11 mouse cellular contexts compared by ENCODE assay signal in genomic region chr11:54071726-54072445, GRCm38 (mm10). TPM values are rescaled to one million over a fixed set of nuclear protein-coding genes. Genes with fewer than 3 reads are reported as not detected.
DNase-seq lines count a peak whose midpoint lies in the region; ATAC-seq and TF ChIP-seq lines count a peak whose summit lies in the region.
"Had no signal": no experiment of that assay in that cellular context is flagged by ENCODE, and none has a peak within 500 bp of the region (broad histone marks: within the 10 kb centered on the region; RNA-seq: fewer than 3 reads in every experiment).

No protein-coding gene starts in this region.

- H3K27ac ChIP-seq in embryonic facial prominence, embryonic 13.5 days, result peak overlapping the region; percentile 33; the same call in 1 of the 2 replicates
- no peak overlapping the region for H3K27ac ChIP-seq in embryonic facial prominence, embryonic 10.5 days (replicated peaks)
- no peak overlapping the region for H3K27ac ChIP-seq in midbrain, embryonic 11.5 days (ENCODE audit: low read depth, low read length)
- no peak overlapping the region for H3K27ac ChIP-seq in midbrain, embryonic 14.5 days (replicated peaks; ENCODE audit: low read depth, low read length)
- H3K27ac ChIP-seq in stomach, postnatal 0 days (replicated peaks), result 0 out of 2 replicates have a peak overlapping the region, but pooled peaks have one; percentile 18
- no peak overlapping the region for H3K27ac ChIP-seq in intestine, embryonic 15.5 days
- H3K27ac ChIP-seq in forebrain, embryonic 14.5 days (ENCODE audit: low read depth, low read length), result no peak overlapping the region
- H3K27ac ChIP-seq: midbrain, embryonic 12.5 days had no signal

- H3K27me3 ChIP-seq in embryonic facial prominence, embryonic 13.5 days, result no peaks in the 10 kb centered on the region
- H3K27me3 ChIP-seq in embryonic facial prominence, embryonic 10.5 days (replicated peaks; ENCODE audit: low read depth, poor library complexity, severe bottlenecking), result peaks cover 29% of the 10 kb centered on the region
- peaks cover 4% of the 10 kb centered on the region; the same call in 1 of the 2 replicates for H3K27me3 ChIP-seq in midbrain, embryonic 11.5 days (ENCODE audit: control insufficient read depth, insufficient read depth, low read length)
- peaks cover 8% of the 10 kb centered on the region; the same call in 1 of the 2 replicates for H3K27me3 ChIP-seq in midbrain, embryonic 14.5 days (ENCODE audit: control insufficient read depth, insufficient read depth, low read length)
- no peaks in the 10 kb centered on the region for H3K27me3 ChIP-seq in stomach, postnatal 0 days (ENCODE audit: control insufficient read depth, insufficient read depth, low read length)
- H3K27me3 ChIP-seq in intestine, embryonic 15.5 days (replicated peaks), result no peaks in the 10 kb centered on the region
- H3K27me3 ChIP-seq in forebrain, embryonic 14.5 days (replicated peaks; ENCODE audit: control insufficient read depth, insufficient read depth, low read length), result no peaks in the 10 kb centered on the region

- no peak for TF ChIP-seq EP300 in stomach, postnatal 0 days (optimal IDR thresholded peaks at IDR 0.05)

- no peaks in the 10 kb centered on the region for H3K36me3 ChIP-seq in embryonic facial prominence, embryonic 13.5 days
- no peaks in the 10 kb centered on the region for H3K36me3 ChIP-seq in embryonic facial prominence, embryonic 10.5 days (replicated peaks)
- H3K36me3 ChIP-seq in midbrain, embryonic 11.5 days (ENCODE audit: control insufficient read depth, insufficient read depth, low read length), result no peaks in the 10 kb centered on the region
- no peaks in the 10 kb centered on the region for H3K36me3 ChIP-seq in midbrain, embryonic 14.5 days (ENCODE audit: control insufficient read depth, insufficient read depth, low read length)
- H3K36me3 ChIP-seq in stomach, postnatal 0 days (ENCODE audit: control insufficient read depth, insufficient read depth, low read length), result no peaks in the 10 kb centered on the region
- H3K36me3 ChIP-seq in intestine, embryonic 15.5 days, result no peaks in the 10 kb centered on the region
- no peaks in the 10 kb centered on the region for H3K36me3 ChIP-seq in forebrain, embryonic 14.5 days (ENCODE audit: control insufficient read depth, insufficient read depth, low read length)
- H3K36me3 ChIP-seq: midbrain, embryonic 12.5 days had no signal

- H3K9me3 ChIP-seq in embryonic facial prominence, embryonic 13.5 days, result no peaks in the 10 kb centered on the region
- H3K9me3 ChIP-seq in embryonic facial prominence, embryonic 10.5 days, result no peaks in the 10 kb centered on the region
- H3K9me3 ChIP-seq in midbrain, embryonic 11.5 days (ENCODE audit: control insufficient read depth, low read length), result no peaks in the 10 kb centered on the region
- no peaks in the 10 kb centered on the region for H3K9me3 ChIP-seq in midbrain, embryonic 14.5 days (ENCODE audit: control insufficient read depth, low read length)
- H3K9me3 ChIP-seq in stomach, postnatal 0 days (ENCODE audit: control insufficient read depth, low read length), result no peaks in the 10 kb centered on the region
- no peaks in the 10 kb centered on the region for H3K9me3 ChIP-seq in intestine, embryonic 15.5 days
- H3K9me3 ChIP-seq in forebrain, embryonic 14.5 days (replicated peaks; ENCODE audit: control insufficient read depth, low read length), result no peaks in the 10 kb centered on the region
- H3K9me3 ChIP-seq: midbrain, embryonic 12.5 days had no signal

- no peak overlapping the region for H3K9ac ChIP-seq in embryonic facial prominence, embryonic 13.5 days
- no peak overlapping the region for H3K9ac ChIP-seq in midbrain, embryonic 11.5 days (ENCODE audit: low read length)
- no peak overlapping the region for H3K9ac ChIP-seq in midbrain, embryonic 14.5 days (replicated peaks; ENCODE audit: low read length)
- no peak overlapping the region for H3K9ac ChIP-seq in stomach, postnatal 0 days (ENCODE audit: low read length)
- H3K9ac ChIP-seq in intestine, embryonic 15.5 days, result no peak overlapping the region
- no peak overlapping the region for H3K9ac ChIP-seq in forebrain, embryonic 14.5 days (ENCODE audit: low read length)
- H3K9ac ChIP-seq: midbrain, embryonic 12.5 days had no signal

- peaks cover 37% of the 10 kb centered on the region for H3K4me1 ChIP-seq in embryonic facial prominence, embryonic 13.5 days
- H3K4me1 ChIP-seq in embryonic facial prominence, embryonic 10.5 days, result peaks cover 45% of the 10 kb centered on the region
- peaks cover 8% of the 10 kb centered on the region for H3K4me1 ChIP-seq in midbrain, embryonic 11.5 days (ENCODE audit: control insufficient read depth, insufficient read depth, low read length)
- peaks cover 14% of the 10 kb centered on the region; the same call in 1 of the 2 replicates for H3K4me1 ChIP-seq in midbrain, embryonic 14.5 days (ENCODE audit: control insufficient read depth, insufficient read depth, low read length)
- peaks cover 12% of the 10 kb centered on the region for H3K4me1 ChIP-seq in stomach, postnatal 0 days (replicated peaks; ENCODE audit: control insufficient read depth, insufficient read depth)
- H3K4me1 ChIP-seq in intestine, embryonic 15.5 days (replicated peaks), result peaks cover 8% of the 10 kb centered on the region
- H3K4me1 ChIP-seq in forebrain, embryonic 14.5 days (ENCODE audit: control insufficient read depth, insufficient read depth, low read length), result peaks cover 5% of the 10 kb centered on the region; the same call in 1 of the 2 replicates

- no peak for ATAC-seq in embryonic facial prominence, embryonic 13.5 days (ENCODE audit: insufficient number of reproducible peaks, insufficient read depth, low FRiP score, low TSS enrichment, low read depth)
- no peak for ATAC-seq in midbrain, embryonic 11.5 days (ENCODE audit: low FRiP score)
- no peak for ATAC-seq in midbrain, embryonic 14.5 days (ENCODE audit: low FRiP score, low TSS enrichment)
- no peak for ATAC-seq in stomach, postnatal 0 days (ENCODE audit: low FRiP score, low TSS enrichment)
- no peak for ATAC-seq in intestine, embryonic 15.5 days
- no peak for ATAC-seq in forebrain, embryonic 14.5 days
- ATAC-seq: intestine, postnatal 0 days had no signal

- TF ChIP-seq CTCF in stomach, postnatal 0 days (IDR thresholded peaks at IDR 0.05; ENCODE audit: low read depth), result no peak

- 86% methylated on average over 5 of the region's 5 CpGs for WGBS in embryonic facial prominence, embryonic 13.5 days
- WGBS in embryonic facial prominence, embryonic 10.5 days, result 90% methylated on average over 5 of the region's 5 CpGs
- WGBS in midbrain, embryonic 11.5 days, result 89% methylated on average over 5 of the region's 5 CpGs
- 89% methylated on average over 5 of the region's 5 CpGs for WGBS in midbrain, embryonic 14.5 days
- 79% methylated on average over 5 of the region's 5 CpGs for WGBS in stomach, postnatal 0 days
- 84% methylated on average over 5 of the region's 5 CpGs for whole genome bisulfite sequencing in intestine, embryonic 15.5 days
- 85% methylated on average over 5 of the region's 5 CpGs for WGBS in forebrain, embryonic 14.5 days

- no peak overlapping the region for H3K4me2 ChIP-seq in embryonic facial prominence, embryonic 13.5 days
- H3K4me2 ChIP-seq in midbrain, embryonic 11.5 days, result no peak overlapping the region
- H3K4me2 ChIP-seq in midbrain, embryonic 14.5 days (ENCODE audit: low read length), result no peak overlapping the region
- no peak overlapping the region for H3K4me2 ChIP-seq in stomach, postnatal 0 days (replicated peaks; ENCODE audit: low read depth)
- no peak overlapping the region for H3K4me2 ChIP-seq in intestine, embryonic 15.5 days (replicated peaks)
- H3K4me2 ChIP-seq in forebrain, embryonic 14.5 days (ENCODE audit: low read length), result no peak overlapping the region
- H3K4me2 ChIP-seq: liver, embryonic 11.5 days; midbrain, embryonic 12.5 days had no signal

- H3K4me3 ChIP-seq in embryonic facial prominence, embryonic 13.5 days, result no peak overlapping the region
- H3K4me3 ChIP-seq in embryonic facial prominence, embryonic 10.5 days, result no peak overlapping the region
- H3K4me3 ChIP-seq in midbrain, embryonic 11.5 days (ENCODE audit: low read depth, low read length), result no peak overlapping the region
- H3K4me3 ChIP-seq in midbrain, embryonic 14.5 days (replicated peaks; ENCODE audit: low read depth, low read length), result no peak overlapping the region
- no peak overlapping the region for H3K4me3 ChIP-seq in stomach, postnatal 0 days (ENCODE audit: low read depth, low read length)
- no peak overlapping the region for H3K4me3 ChIP-seq in intestine, embryonic 15.5 days (replicated peaks)
- no peak overlapping the region for H3K4me3 ChIP-seq in forebrain, embryonic 14.5 days (ENCODE audit: low read depth, low read length)
- H3K4me3 ChIP-seq: midbrain, embryonic 12.5 days had no signal

- no peak for DNase-seq in embryonic facial prominence, embryonic 10.5 days (ENCODE audit: low spot score)
- peak; percentile 41 for DNase-seq in midbrain, embryonic 11.5 days (ENCODE audit: low spot score, missing footprints)
- DNase-seq in midbrain, embryonic 14.5 days, result no peak
- peak; percentile 71 for DNase-seq in brain, adult 2 months (ENCODE audit: low read depth, low spot score)
- no peak for DNase-seq in stomach, postnatal 0 days (ENCODE audit: low spot score)
- DNase-seq in forebrain, embryonic 14.5 days (ENCODE audit: low spot score), result no peak

RNA-seq across cellular contexts. Expression of gene Pdlim4, which starts 3.1 kb away (rescaled TPM):
- 168 and 172 TPM in 2 replicates for polyA plus RNA-seq in embryonic facial prominence, embryonic 13.5 days (2015; fragmentation: Nextera tagmentation; extraction: Ambion mirVana)
- polyA plus RNA-seq in embryonic facial prominence, embryonic 10.5 days (2016; fragmentation: Nextera tagmentation; extraction: Ambion mirVana), result 91.1 and 112 TPM in 2 replicates
- 36.1 and 38.4 TPM in 2 replicates for polyA plus RNA-seq in midbrain, embryonic 11.5 days (2014; fragmentation: Nextera tagmentation; extraction: Ambion mirVana)
- 21.4 and 25.0 TPM in 2 replicates for polyA plus RNA-seq in midbrain, embryonic 14.5 days (2014; fragmentation: Nextera tagmentation; extraction: Ambion mirVana)
- polyA plus RNA-seq in stomach, postnatal 0 days (2015; fragmentation: Nextera tagmentation; extraction: Ambion mirVana), result 55.5 and 58.6 TPM in 2 replicates
- 35.9 and 42.1 TPM in 2 replicates for polyA plus RNA-seq in intestine, embryonic 15.5 days (2015; fragmentation: Nextera tagmentation; extraction: Ambion mirVana)
- 39.3 and 44.8 TPM in 2 replicates for polyA plus RNA-seq in forebrain, embryonic 14.5 days (2014; fragmentation: Nextera tagmentation; extraction: Ambion mirVana)

RNA-seq across cellular contexts. Expression of gene P4ha2, which starts 28.0 kb away (rescaled TPM):
- 68.2 and 76.4 TPM in 2 replicates for polyA plus RNA-seq in embryonic facial prominence, embryonic 13.5 days (2015; fragmentation: Nextera tagmentation; extraction: Ambion mirVana)
- polyA plus RNA-seq in embryonic facial prominence, embryonic 10.5 days (2016; fragmentation: Nextera tagmentation; extraction: Ambion mirVana), result 36.5 and 36.8 TPM in 2 replicates
- polyA plus RNA-seq in midbrain, embryonic 11.5 days (2014; fragmentation: Nextera tagmentation; extraction: Ambion mirVana), result 18.6 and 20.5 TPM in 2 replicates
- polyA plus RNA-seq in midbrain, embryonic 14.5 days (2014; fragmentation: Nextera tagmentation; extraction: Ambion mirVana), result 6.5 and 10.5 TPM in 2 replicates
- polyA plus RNA-seq in stomach, postnatal 0 days (2015; fragmentation: Nextera tagmentation; extraction: Ambion mirVana), result 28.4 and 30.2 TPM in 2 replicates
- polyA plus RNA-seq in intestine, embryonic 15.5 days (2015; fragmentation: Nextera tagmentation; extraction: Ambion mirVana), result 41.8 and 44.8 TPM in 2 replicates
- 4.9 and 7.2 TPM in 2 replicates for polyA plus RNA-seq in forebrain, embryonic 14.5 days (2014; fragmentation: Nextera tagmentation; extraction: Ambion mirVana)

RNA-seq across cellular contexts. Expression of gene Slc22a4, which starts 44.0 kb away (rescaled TPM):
- polyA plus RNA-seq in embryonic facial prominence, embryonic 13.5 days (2015; fragmentation: Nextera tagmentation; extraction: Ambion mirVana), result 2.9 and 3.9 TPM in 2 replicates
- polyA plus RNA-seq in embryonic facial prominence, embryonic 10.5 days (2016; fragmentation: Nextera tagmentation; extraction: Ambion mirVana), result 0.82 and 1.1 TPM in 2 replicates
- 1.4 and 1.5 TPM in 2 replicates for polyA plus RNA-seq in midbrain, embryonic 11.5 days (2014; fragmentation: Nextera tagmentation; extraction: Ambion mirVana)
- 2.5 TPM in 2 replicates for polyA plus RNA-seq in midbrain, embryonic 14.5 days (2014; fragmentation: Nextera tagmentation; extraction: Ambion mirVana)
- 2.1 and 2.5 TPM in 2 replicates for polyA plus RNA-seq in stomach, postnatal 0 days (2015; fragmentation: Nextera tagmentation; extraction: Ambion mirVana)
- polyA plus RNA-seq in intestine, embryonic 15.5 days (2015; fragmentation: Nextera tagmentation; extraction: Ambion mirVana), result 0.72 and 1.4 TPM in 2 replicates
- polyA plus RNA-seq in forebrain, embryonic 14.5 days (2014; fragmentation: Nextera tagmentation; extraction: Ambion mirVana), result 1.1 TPM in 2 replicates

Comparison
In these comparisons a context has a peak if more than half of its experiments do, and no peak if none do; other contexts are left out.
1. H3K27ac ChIP-seq: peak in embryonic facial prominence, embryonic 13.5 days (single experiment) and stomach, postnatal 0 days (single experiment); none in embryonic facial prominence, embryonic 10.5 days (single experiment), midbrain, embryonic 11.5 days (single experiment), midbrain, embryonic 14.5 days (single experiment), intestine, embryonic 15.5 days (single experiment) and forebrain, embryonic 14.5 days (single experiment).
2. DNase-seq: peak in midbrain, embryonic 11.5 days (single experiment) and brain, adult 2 months (single experiment); none in embryonic facial prominence, embryonic 10.5 days (single experiment), midbrain, embryonic 14.5 days (single experiment), stomach, postnatal 0 days (single experiment) and forebrain, embryonic 14.5 days (single experiment).